Mouse (Mus musculus): ENCODE measurements at regions not wholly inside any gene's neighbourhood (a gene's known extent, or its start where the extent isn't known, plus 50 kb on each side); places are given as distances from the start of the nearest gene placed in this dataset.
A peak's percentile ranks its signal among the peaks of the same experiment; 100 is the strongest.

- DNase-seq (ENCODE audit: low spot score in 2 of 2): no peak
These were observed 52.6 kb downstream of the Gm10358 start for GRCm38 (mm10) chr8:75353786-75354185.

GRCm38 (mm10) chr8:75350141-75350540, 56.2 kb downstream of the Gm10358 start:
- DNase-seq (ENCODE audit: low spot score in 2 of 2): no peak

GRCm38 (mm10) chr8:75348047-75348446, 58.3 kb downstream of the Gm10358 start:
- DNase-seq (ENCODE audit: low spot score in 2 of 2): no peak

- DNase-seq (ENCODE audit: low spot score in 2 of 2): no peak
These were observed 85.8 kb downstream of the Gm10358 start for GRCm38 (mm10) chr8:75320614-75321013.

GRCm38 (mm10) chr8:75318526-75318925, 87.9 kb downstream of the Gm10358 start:
- DNase-seq (ENCODE audit: low spot score in 2 of 2): no peak

- peak in 1 of 2 experiments; percentile 45 for DNase-seq (ENCODE audit: low spot score in 2 of 2)
These were observed 90.5 kb downstream of the Gm10358 start for GRCm38 (mm10) chr8:75315886-75316285.

- no peak for DNase-seq (ENCODE audit: low spot score in 2 of 2)
These were observed 95.7 kb downstream of the Rasd2 start for GRCm38 (mm10) chr8:75309463-75309862.

GRCm38 (mm10) chr8:75291921-75292320, 78.2 kb downstream of the Rasd2 start:
- DNase-seq (ENCODE audit: low spot score in 2 of 2): no peak

GRCm38 (mm10) chr8:75289933-75290332, 76.2 kb downstream of the Rasd2 start:
- DNase-seq (ENCODE audit: low spot score in 2 of 2): no peak

Data from cerebellum, postnatal 4 days (tissue).